Mouse (Mus musculus) urinary bladder, adult 18-20 months (tissue): ENCODE data around the gene Doc2g.

Experiments used
- DNase-seq, 2 experiments: peaks; one replicate each; pipeline ENCODE4 v3.0.0; 2022; ENCODE audit warnings: low spot score in 2 of 2, mixed read lengths in 2 of 2

Doc2g gene

GRCm38 (mm10) chr19:3990804-3991203, 12.3 kb upstream of the Doc2g start:
- no peak for DNase-seq

- no peak for DNase-seq
Measured at GRCm38 (mm10) chr19:3991562-3991961, 11.6 kb upstream of the Doc2g start.

- no peak for DNase-seq
Measured at GRCm38 (mm10) chr19:3991966-3992365, 11.1 kb upstream of the Doc2g start.

GRCm38 (mm10) chr19:3992416-3992815, 10.7 kb upstream of the Doc2g start, which contains the start of gene Tbx10:
Gene Tbx10 (plus strand): TSS chr19:3992752.
- no peak for DNase-seq

GRCm38 (mm10) chr19:3994932-3995331, 8.2 kb upstream of the Doc2g start:
- DNase-seq, result no peak

- DNase-seq, result no peak
Measured at GRCm38 (mm10) chr19:3995505-3995904, 7.6 kb upstream of the Doc2g start.

- DNase-seq, result no peak
Measured at GRCm38 (mm10) chr19:3996106-3996505, 7.0 kb upstream of the Doc2g start.

- DNase-seq, result no peak
Measured at GRCm38 (mm10) chr19:3996747-3997146, 6.4 kb upstream of the Doc2g start.

- no peak for DNase-seq
Measured at GRCm38 (mm10) chr19:3997231-3997630, 5.9 kb upstream of the Doc2g start.

- DNase-seq, result no peak
Measured at GRCm38 (mm10) chr19:3998335-3998734, 4.8 kb upstream of the Doc2g start.

- DNase-seq, result no peak
Measured at GRCm38 (mm10) chr19:3999121-3999730, 3.9 kb upstream of the Doc2g start.

- peak; percentile 94 to 96 for DNase-seq
Measured at GRCm38 (mm10) chr19:4000119-4000900, 2.8 kb upstream of the Doc2g start, which contains the start of the genes Nudt8 and Gm49405. Gene Nudt8 (plus strand): TSS chr19:4000580. Gene Gm49405 (plus strand): TSS chr19:4000626.

- DNase-seq, result no peak
Measured at GRCm38 (mm10) chr19:4000949-4001525, 2.1 kb upstream of the Doc2g start.

- no peak for DNase-seq
Measured at GRCm38 (mm10) chr19:4001752-4002151, 1.4 kb upstream of the Doc2g start.

GRCm38 (mm10) chr19:4003641-4004040, 528 bp downstream of the Doc2g start:
- DNase-seq, result no peak

GRCm38 (mm10) chr19:4004331-4004730, 1.2 kb downstream of the Doc2g start:
- no peak for DNase-seq

- no peak for DNase-seq
Measured at GRCm38 (mm10) chr19:4005091-4005490, 2.0 kb downstream of the Doc2g start.

GRCm38 (mm10) chr19:4005971-4006370, 2.9 kb downstream of the Doc2g start:
- no peak for DNase-seq

- no peak for DNase-seq
Measured at GRCm38 (mm10) chr19:4011086-4011485, 8.0 kb downstream of the Doc2g start.

GRCm38 (mm10) chr19:4012432-4013022, 9.4 kb downstream of the Doc2g start, which contains the start of gene Ndufv1:
Gene Ndufv1 (minus strand): TSS chr19:4012806.
- peak; percentile 85 to 95 for DNase-seq

GRCm38 (mm10) chr19:4013066-4013465, 10.0 kb downstream of the Doc2g start:
- DNase-seq, result no peak

- DNase-seq, result no peak
Measured at GRCm38 (mm10) chr19:4014802-4015201, 11.7 kb downstream of the Doc2g start.
